Mouse (Mus musculus): ENCODE measurements around the gene Gm49601. TPM values are rescaled to one million over a fixed set of nuclear protein-coding genes. Genes with fewer than 3 reads are reported as not detected.

Gene Gm49601
- total and polyA plus RNA-seq, 3 experiments, result 1.4 TPM; not detected in 2

DNA sequence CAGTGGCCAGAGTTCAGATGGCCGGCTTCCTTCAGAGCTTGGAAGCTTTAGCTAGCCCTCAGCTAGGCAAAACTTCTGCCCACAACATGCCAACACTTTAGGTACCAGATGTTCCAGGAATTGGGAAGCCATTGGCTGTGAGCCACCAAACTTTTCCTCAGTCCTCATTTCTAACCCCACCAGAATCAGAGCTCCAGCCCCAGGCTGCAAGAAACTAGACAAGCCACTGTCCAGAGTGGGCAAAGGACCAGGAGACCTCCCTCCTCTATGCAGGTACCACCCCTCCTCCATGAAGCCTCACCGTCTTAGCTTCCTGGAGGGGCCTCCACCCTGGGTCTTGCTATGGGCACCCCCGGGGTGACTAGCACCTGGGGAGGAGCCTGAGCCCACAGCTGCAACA is 936 bp upstream of the Gm49601 start:
- H3K27ac ChIP-seq (ENCODE audit: insufficient read depth, low read depth), result no peak overlapping the region
- DNase-seq (ENCODE audit: extremely low read depth), result no peak
- no peak overlapping the region for H3K4me3 ChIP-seq (replicated peaks in 1 of 3; ENCODE audit: low read depth in 2 of 3, low read length in 2 of 3, poor library complexity in 1 of 3)
- H3K27me3 ChIP-seq (replicated peaks), result peaks cover 96% of the 10 kb centered on the region
- H3K4me1 ChIP-seq (ENCODE audit: control insufficient read depth in 1 of 2, insufficient read depth in 2 of 2), result peaks cover 5 to 28% of the 10 kb centered on the region in 2 experiments; a peak in 3 of 4 replicates
- dilution Hi-C loops (cut with MboI; ENCODE audit: extremely low pct_ligation_motif_present, extremely low pct_unique_long_range_greater_than_20kb, low sequenced_read_pairs) (no loop called here), in situ Hi-C loops (cut with MboI; ENCODE audit: low pct_ligation_motif_present, low pct_unique_long_range_greater_than_20kb, low sequenced_read_pairs) (no loop called here)
- TF ChIP-seq MEF2A (IDR thresholded peaks at IDR 0.05; ENCODE audit: borderline replicate concordance, low read depth, low read length) (no peak), MXI1 (IDR thresholded peaks at IDR 0.05; ENCODE audit: low read depth, low read length) (no peak)
- no peaks in the 10 kb centered on the region for H3K36me3 ChIP-seq (replicated peaks in 1 of 2; ENCODE audit: control insufficient read depth in 1 of 2, insufficient read depth in 1 of 2, low read length in 1 of 2)
- H3K9ac ChIP-seq (ENCODE audit: insufficient read depth, low read depth), result no peak overlapping the region
- H3K4me2 ChIP-seq (ENCODE audit: insufficient read depth, low read depth, poor library complexity, severe bottlenecking), result no peak overlapping the region
- no peaks in the 10 kb centered on the region for H3K79me2 ChIP-seq (replicated peaks; ENCODE audit: control insufficient read depth, extremely low read depth, insufficient read depth, poor library complexity, severe bottlenecking)
- no peaks in the 10 kb centered on the region for H3K9me3 ChIP-seq (replicated peaks; ENCODE audit: low read length)

DNA sequence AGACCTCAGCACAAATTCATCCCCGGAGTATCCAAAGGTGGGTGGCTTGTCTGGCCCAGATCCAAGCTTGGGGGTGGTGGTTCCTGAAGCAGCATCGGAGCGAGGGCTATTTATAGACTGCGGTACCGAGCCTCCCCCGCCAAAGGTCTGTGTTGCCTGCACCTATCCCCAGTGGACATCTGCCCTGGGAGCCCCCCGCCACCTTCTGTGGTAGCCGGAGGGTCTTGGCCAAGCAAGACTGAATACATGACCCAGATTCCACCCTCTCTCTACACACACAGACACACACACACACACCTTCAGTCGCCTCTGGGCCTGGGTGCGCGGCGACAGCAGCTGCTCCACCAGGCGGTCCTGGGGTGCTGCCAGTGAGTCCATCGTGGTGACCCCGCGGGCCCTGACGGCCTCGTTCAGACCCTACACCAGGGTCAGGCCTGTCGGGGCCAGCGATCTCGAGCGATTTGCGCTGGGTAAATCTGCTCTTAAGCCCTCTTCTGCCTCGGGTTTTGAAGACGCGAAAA is 376 bp downstream of the Gm49601 start:
- peaks cover 5 to 28% of the 10 kb centered on the region in 2 experiments; a peak in 3 of 4 replicates for H3K4me1 ChIP-seq (ENCODE audit: control insufficient read depth in 1 of 2, insufficient read depth in 2 of 2)
- no peak overlapping the region for H3K4me3 ChIP-seq (replicated peaks in 1 of 3; ENCODE audit: low read depth in 2 of 3, low read length in 2 of 3, poor library complexity in 1 of 3)
- peaks cover 91% of the 10 kb centered on the region for H3K27me3 ChIP-seq (replicated peaks)
- H3K9ac ChIP-seq (ENCODE audit: insufficient read depth, low read depth), result no peak overlapping the region
- no peak overlapping the region for H3K27ac ChIP-seq (ENCODE audit: insufficient read depth, low read depth)
- DNase-seq (ENCODE audit: extremely low read depth), result no peak
- H3K4me2 ChIP-seq (ENCODE audit: insufficient read depth, low read depth, poor library complexity, severe bottlenecking), result peak overlapping the region; percentile 57
- TF ChIP-seq POLR2A (IDR thresholded peaks at IDR 0.05; ENCODE audit: low read depth, low read length), result no peak
- TF ChIP-seq MAX (IDR thresholded peaks at IDR 0.05; ENCODE audit: low read length), result no peak
- no peak for TF ChIP-seq NELFE (IDR thresholded peaks at IDR 0.05; ENCODE audit: low read depth, low read length)
- TF ChIP-seq PAX5 (IDR thresholded peaks at IDR 0.05; ENCODE audit: low read length), result no peak
- 0 out of 2 replicates have a peak, but pooled peaks have one; percentile 16 for TF ChIP-seq MEF2A (IDR thresholded peaks at IDR 0.05; ENCODE audit: borderline replicate concordance, low read depth, low read length)
- dilution Hi-C loops (cut with MboI; ENCODE audit: extremely low pct_ligation_motif_present, extremely low pct_unique_long_range_greater_than_20kb, low sequenced_read_pairs), result no loop called here
- no peaks in the 10 kb centered on the region for H3K79me2 ChIP-seq (replicated peaks; ENCODE audit: control insufficient read depth, extremely low read depth, insufficient read depth, poor library complexity, severe bottlenecking)
- H3K36me3 ChIP-seq (replicated peaks in 1 of 2; ENCODE audit: control insufficient read depth in 1 of 2, insufficient read depth in 1 of 2, low read length in 1 of 2), result no peaks in the 10 kb centered on the region
- in situ Hi-C loops (cut with MboI; ENCODE audit: low pct_ligation_motif_present, low pct_unique_long_range_greater_than_20kb, low sequenced_read_pairs), result no loop called here
- H3K9me3 ChIP-seq (replicated peaks; ENCODE audit: low read length), result peaks cover 9% of the 10 kb centered on the region

DNA sequence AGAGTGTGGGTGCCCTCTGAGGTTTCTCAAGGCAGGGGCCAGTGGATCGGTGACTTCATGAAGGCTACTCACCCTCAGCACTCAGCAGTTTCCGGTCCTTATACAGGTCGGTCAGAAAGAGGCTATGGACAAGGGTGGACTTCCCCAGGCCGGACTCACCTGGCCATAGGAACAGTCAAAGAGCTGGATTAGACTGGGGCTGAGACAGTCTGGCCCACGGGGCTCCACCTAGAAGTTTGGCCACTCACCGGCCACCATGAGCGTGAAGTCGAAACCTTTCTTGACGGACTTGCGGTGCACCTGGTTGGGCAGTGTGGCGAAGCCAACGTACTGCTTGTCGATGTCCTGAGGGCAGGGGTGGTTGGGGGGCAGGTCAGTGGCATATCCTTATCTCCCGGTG is 1.1 kb downstream of the Gm49601 start:
- Histone ChIP-seq H3K9ac (ENCODE audit: insufficient read depth, low read depth) (no peak overlapping the region), H3K27me3 (replicated peaks) (peaks cover 88% of the 10 kb centered on the region), H3K4me2 (ENCODE audit: insufficient read depth, low read depth, poor library complexity, severe bottlenecking) (no peak overlapping the region), H3K27ac (ENCODE audit: insufficient read depth, low read depth) (no peak overlapping the region), H3K79me2 (replicated peaks; ENCODE audit: control insufficient read depth, extremely low read depth, insufficient read depth, poor library complexity, severe bottlenecking) (no peaks in the 10 kb centered on the region), H3K4me1 (ENCODE audit: control insufficient read depth in 1 of 2, insufficient read depth in 2 of 2) (peaks cover 5 to 28% of the 10 kb centered on the region in 2 experiments; a peak in 3 of 4 replicates), H3K4me3 (replicated peaks in 1 of 3; ENCODE audit: low read depth in 2 of 3, low read length in 2 of 3, poor library complexity in 1 of 3) (no peak overlapping the region), H3K36me3 (replicated peaks in 1 of 2; ENCODE audit: control insufficient read depth in 1 of 2, insufficient read depth in 1 of 2, low read length in 1 of 2) (no peaks in the 10 kb centered on the region), H3K9me3 (replicated peaks; ENCODE audit: low read length) (peaks cover 11% of the 10 kb centered on the region)
- in situ Hi-C loops (cut with MboI; ENCODE audit: low pct_ligation_motif_present, low pct_unique_long_range_greater_than_20kb, low sequenced_read_pairs) (no loop called here), dilution Hi-C loops (cut with MboI; ENCODE audit: extremely low pct_ligation_motif_present, extremely low pct_unique_long_range_greater_than_20kb, low sequenced_read_pairs) (no loop called here)
- DNase-seq (ENCODE audit: extremely low read depth), result no peak
- TF ChIP-seq E2F4 (IDR thresholded peaks at IDR 0.05; ENCODE audit: insufficient replicate concordance, low read depth, low read length) (no peak), NELFE (IDR thresholded peaks at IDR 0.05; ENCODE audit: low read depth, low read length) (no peak), SMC3 (IDR thresholded peaks at IDR 0.05; ENCODE audit: low read depth, low read length) (no peak), KAT2A (IDR thresholded peaks at IDR 0.05; ENCODE audit: insufficient replicate concordance, low read length) (no peak), ZNF384 (IDR thresholded peaks at IDR 0.05; ENCODE audit: low read depth, low read length) (no peak), CHD1 (IDR thresholded peaks at IDR 0.05; ENCODE audit: low read depth, low read length) (no peak), MAX (IDR thresholded peaks at IDR 0.05; ENCODE audit: low read length) (no peak), ETS1 (conservative IDR thresholded peaks at IDR 0.05; ENCODE audit: low read depth, low read length) (no peak), POLR2A (IDR thresholded peaks at IDR 0.05; ENCODE audit: low read depth, low read length) (no peak), USF2 (conservative IDR thresholded peaks at IDR 0.05; ENCODE audit: low read depth, low read length) (no peak), TCF12 (IDR thresholded peaks at IDR 0.05; ENCODE audit: low read depth, low read length) (no peak), MYC (IDR thresholded peaks at IDR 0.05; ENCODE audit: low read depth, low read length) (no peak), PAX5 (IDR thresholded peaks at IDR 0.05; ENCODE audit: low read length) (no peak), IRF4 (IDR thresholded peaks at IDR 0.05; ENCODE audit: low read depth, low read length) (no peak), MEF2A (IDR thresholded peaks at IDR 0.05; ENCODE audit: borderline replicate concordance, low read depth, low read length) (no peak), JUN (IDR thresholded peaks at IDR 0.05; ENCODE audit: insufficient read depth, low read depth, low read length) (no peak), ELF1 (IDR thresholded peaks at IDR 0.05; ENCODE audit: low read depth, low read length) (no peak), MAZ (IDR thresholded peaks at IDR 0.05; ENCODE audit: low read depth, low read length) (no peak), ZC3H11A (IDR thresholded peaks at IDR 0.05; ENCODE audit: low read depth, low read length) (no peak), ZKSCAN1 (IDR thresholded peaks at IDR 0.05; ENCODE audit: borderline replicate concordance, low read depth, low read length) (no peak)

Data from CH12.LX (cell line).